Mouse (Mus musculus) c-Kit-positive CD71-positive TER-119-positive erythroid progenitor cells, embryonic 14.5 days (primary cell): ENCODE results near the gene Rad51b.

ENCODE experiments used
- DNase-seq: peaks from one replicate; pipeline ENCODE4 v3.0.0-alpha.2; 2013; ENCODE audit warnings: low spot score

Gene Rad51b

GRCm38 (mm10) chr12:79297121-79297576, at the start of gene Rad51b:
Rad51b (plus strand) TSS chr12:79297282.
- peak; percentile 94 for DNase-seq

GRCm38 (mm10) chr12:79248110-79248509, 49.0 kb upstream of the Rad51b start:
- DNase-seq: no peak

GRCm38 (mm10) chr12:79253294-79254053, 43.6 kb upstream of the Rad51b start:
- no peak for DNase-seq

GRCm38 (mm10) chr12:79254975-79255374, 42.1 kb upstream of the Rad51b start:
- DNase-seq: no peak

- no peak for DNase-seq
These were observed 36.9 kb upstream of the Rad51b start for GRCm38 (mm10) chr12:79260154-79260553.

- no peak for DNase-seq
These were observed 36.0 kb upstream of the Rad51b start for GRCm38 (mm10) chr12:79261035-79261434.

GRCm38 (mm10) chr12:79272604-79273003, 24.5 kb upstream of the Rad51b start:
- DNase-seq: no peak

GRCm38 (mm10) chr12:79279513-79280115, 17.5 kb upstream of the Rad51b start:
- no peak for DNase-seq

- no peak for DNase-seq
These were observed 14.5 kb upstream of the Rad51b start for GRCm38 (mm10) chr12:79282595-79282994.

GRCm38 (mm10) chr12:79292874-79293273, 4.2 kb upstream of the Rad51b start:
- DNase-seq: no peak

GRCm38 (mm10) chr12:79296126-79296816, 811 bp upstream of the Rad51b start, which contains the start of gene Zfyve26:
Zfyve26 (minus strand) TSS chr12:79296304.
- DNase-seq: peak; percentile 96

- DNase-seq: peak; percentile 57
These were observed 978 bp downstream of the Rad51b start for GRCm38 (mm10) chr12:79297884-79298636.

- DNase-seq: no peak
These were observed 4.7 kb downstream of the Rad51b start for GRCm38 (mm10) chr12:79301802-79302201.

GRCm38 (mm10) chr12:79305131-79305530, 8.0 kb downstream of the Rad51b start:
- DNase-seq: no peak

- no peak for DNase-seq
These were observed 8.9 kb downstream of the Rad51b start for GRCm38 (mm10) chr12:79306013-79306412.

GRCm38 (mm10) chr12:79313721-79314120, 16.6 kb downstream of the Rad51b start:
- no peak for DNase-seq

- no peak for DNase-seq
These were observed 20.3 kb downstream of the Rad51b start for GRCm38 (mm10) chr12:79317339-79317738.

GRCm38 (mm10) chr12:79320895-79321294, 23.8 kb downstream of the Rad51b start:
- no peak for DNase-seq

- DNase-seq: peak; percentile 35
These were observed 25.5 kb downstream of the Rad51b start for GRCm38 (mm10) chr12:79322539-79322938.

GRCm38 (mm10) chr12:79326236-79326635, 29.2 kb downstream of the Rad51b start:
- DNase-seq: no peak

- DNase-seq: no peak
These were observed 29.7 kb downstream of the Rad51b start for GRCm38 (mm10) chr12:79326745-79327144.

- DNase-seq: no peak
These were observed 30.8 kb downstream of the Rad51b start for GRCm38 (mm10) chr12:79327868-79328267.
